Comparison of ENCODE assay signal across 9 mouse cellular contexts in genomic region chr19:56774971-56775892, GRCm38 (mm10). TPM values are rescaled to one million over a fixed set of nuclear protein-coding genes. Genes with fewer than 3 reads are reported as not detected.
DNase-seq lines count a peak whose midpoint lies in the region; ATAC-seq lines count a peak whose summit lies in the region.
"Had no signal": no experiment of that assay in that cellular context is flagged by ENCODE, and none has a peak within 500 bp of the region (broad histone marks: within the 10 kb centered on the region; RNA-seq: fewer than 3 reads in every experiment).

No protein-coding gene starts in this region.

- peak overlapping the region; percentile 26 for H3K9ac ChIP-seq in embryonic facial prominence, embryonic 11.5 days (replicated peaks; ENCODE audit: low read length)
- no peak overlapping the region for H3K9ac ChIP-seq in hindbrain, embryonic 11.5 days (ENCODE audit: low read depth, low read length)

- peak overlapping the region; percentile 15 for H3K4me3 ChIP-seq in embryonic facial prominence, embryonic 11.5 days (ENCODE audit: low read depth, low read length)
- no peak overlapping the region for H3K4me3 ChIP-seq in hindbrain, embryonic 11.5 days (ENCODE audit: low read depth, low read length)
- peak overlapping the region; percentile 47 for H3K4me3 ChIP-seq in midbrain, embryonic 10.5 days

- no peak for ATAC-seq in embryonic facial prominence, embryonic 11.5 days (replicated peaks; ENCODE audit: insufficient number of reproducible peaks, low FRiP score, low TSS enrichment, low read depth)
- no peak for ATAC-seq in hindbrain, embryonic 11.5 days (ENCODE audit: low FRiP score)

- no peak overlapping the region for H3K27ac ChIP-seq in embryonic facial prominence, embryonic 11.5 days (replicated peaks; ENCODE audit: low read depth, low read length)
- no peak overlapping the region for H3K27ac ChIP-seq in hindbrain, embryonic 11.5 days (ENCODE audit: low read depth, low read length)
- peak overlapping the region; percentile 68 for H3K27ac ChIP-seq in midbrain, embryonic 10.5 days (replicated peaks)

- H3K4me1 ChIP-seq in embryonic facial prominence, embryonic 11.5 days (ENCODE audit: control insufficient read depth, insufficient read depth, low read length), result 0 out of 2 replicates have a peak, but pooled peaks cover 2% of the 10 kb centered on the region
- 0 out of 2 replicates have a peak, but pooled peaks cover 5% of the 10 kb centered on the region for H3K4me1 ChIP-seq in hindbrain, embryonic 11.5 days (replicated peaks; ENCODE audit: control insufficient read depth, insufficient read depth, low read length)
- peaks cover 44% of the 10 kb centered on the region for H3K4me1 ChIP-seq in midbrain, embryonic 10.5 days

- no peaks in the 10 kb centered on the region for H3K36me3 ChIP-seq in embryonic facial prominence, embryonic 11.5 days (replicated peaks; ENCODE audit: control insufficient read depth, insufficient read depth, low read depth, low read length)
- no peaks in the 10 kb centered on the region for H3K36me3 ChIP-seq in hindbrain, embryonic 11.5 days (ENCODE audit: control insufficient read depth, insufficient read depth, low read length)
- H3K36me3 ChIP-seq in midbrain, embryonic 10.5 days, result no peaks in the 10 kb centered on the region

- 38% methylated on average over 24 of the region's 24 CpGs for whole genome bisulfite sequencing in embryonic facial prominence, embryonic 11.5 days
- WGBS in hindbrain, embryonic 11.5 days, result 40% methylated on average over 23 of the region's 24 CpGs
- 39% methylated on average over 24 of the region's 24 CpGs for WGBS in midbrain, embryonic 10.5 days

- peak; percentile 91 for DNase-seq in heart, adult 11 months
- DNase-seq in heart, adult 8-10 months (ENCODE audit: low spot score), result no peak
- no peak for DNase-seq in embryonic facial prominence, embryonic 11.5 days (ENCODE audit: low spot score)
- no peak for DNase-seq in hindbrain, embryonic 11.5 days (ENCODE audit: low spot score)
- DNase-seq in midbrain, embryonic 10.5 days (ENCODE audit: low spot score), result no peak
- no peak for DNase-seq in embryo, embryonic 10 days (ENCODE audit: low spot score)
- DNase-seq in c-Kit-positive CD71-positive TER-119-positive erythroid progenitor cells, embryonic 14.5 days (ENCODE audit: low spot score), result no peak
- DNase-seq in spleen, postnatal 14 days (ENCODE audit: low spot score in 2 of 2), result no peak
- DNase-seq: right cerebral cortex, postnatal 25 days had no signal

- H3K9me3 ChIP-seq in embryonic facial prominence, embryonic 11.5 days (replicated peaks; ENCODE audit: control insufficient read depth, low read length), result no peaks in the 10 kb centered on the region
- H3K9me3 ChIP-seq in hindbrain, embryonic 11.5 days (ENCODE audit: control insufficient read depth, low read length), result no peaks in the 10 kb centered on the region
- no peaks in the 10 kb centered on the region for H3K9me3 ChIP-seq in midbrain, embryonic 10.5 days (replicated peaks)

- peak overlapping the region; percentile 43 for H3K4me2 ChIP-seq in embryonic facial prominence, embryonic 11.5 days (ENCODE audit: low read depth, low read length)
- peak overlapping the region; percentile 11; the same call in 1 of the 2 replicates for H3K4me2 ChIP-seq in hindbrain, embryonic 11.5 days (replicated peaks; ENCODE audit: low read depth, low read length)

- H3K27me3 ChIP-seq in embryonic facial prominence, embryonic 11.5 days (ENCODE audit: control insufficient read depth, insufficient read depth, low read length), result 0 out of 2 replicates have a peak, but pooled peaks cover 4% of the 10 kb centered on the region
- H3K27me3 ChIP-seq in hindbrain, embryonic 11.5 days (ENCODE audit: control insufficient read depth, insufficient read depth, low read length), result peaks cover 3% of the 10 kb centered on the region; the same call in 1 of the 2 replicates
- peaks cover 80% of the 10 kb centered on the region for H3K27me3 ChIP-seq in midbrain, embryonic 10.5 days (ENCODE audit: low read depth, poor library complexity, severe bottlenecking)

RNA-seq across cellular contexts. Expression of gene Ccdc186, which starts 46.8 kb away (rescaled TPM):
- total RNA-seq in heart, adult 8-10 months (2022), result 10 to 100 TPM; 24.7 to 29.3 (median 27.4) TPM
- 16.2 and 21.4 TPM in 2 replicates for polyA plus RNA-seq in embryonic facial prominence, embryonic 11.5 days (2014; fragmentation: Nextera tagmentation; extraction: Ambion mirVana)
- polyA plus RNA-seq in hindbrain, embryonic 11.5 days (2014; fragmentation: Nextera tagmentation; extraction: Ambion mirVana), result 23.3 and 25.7 TPM in 2 replicates
- 15.4 and 17.6 TPM in 2 replicates for polyA plus RNA-seq in midbrain, embryonic 10.5 days (2016; fragmentation: Nextera tagmentation; extraction: Ambion mirVana)

RNA-seq across cellular contexts. Expression of gene Tdrd1, which starts 50.8 kb away (rescaled TPM):
- not detected for total RNA-seq in heart, adult 8-10 months (2022)
- polyA plus RNA-seq in embryonic facial prominence, embryonic 11.5 days (2014; fragmentation: Nextera tagmentation; extraction: Ambion mirVana), result 0.93 and 0.98 TPM in 2 replicates
- polyA plus RNA-seq in hindbrain, embryonic 11.5 days (2014; fragmentation: Nextera tagmentation; extraction: Ambion mirVana), result 0.68 and 0.95 TPM in 2 replicates
- 0.32 TPM in 2 replicates for polyA plus RNA-seq in midbrain, embryonic 10.5 days (2016; fragmentation: Nextera tagmentation; extraction: Ambion mirVana)

RNA-seq across cellular contexts. Expression of gene Adrb1, which starts 53.2 kb away (rescaled TPM):
- 10 to 100 TPM; 19.4 to 26.8 (median 22.2) TPM for total RNA-seq in heart, adult 8-10 months (2022)
- 0.40 and 0.42 TPM in 2 replicates for polyA plus RNA-seq in embryonic facial prominence, embryonic 11.5 days (2014; fragmentation: Nextera tagmentation; extraction: Ambion mirVana)
- 0.11 and 0.17 TPM in 2 replicates for polyA plus RNA-seq in hindbrain, embryonic 11.5 days (2014; fragmentation: Nextera tagmentation; extraction: Ambion mirVana)
- polyA plus RNA-seq in midbrain, embryonic 10.5 days (2016; fragmentation: Nextera tagmentation; extraction: Ambion mirVana), result 0.09 and 0.19 TPM in 2 replicates
